Mouse (Mus musculus): ENCODE measurements at regions not wholly inside any gene's neighbourhood (a gene's known extent, or its start where the extent isn't known, plus 50 kb on each side); places are given as distances from the start of the nearest gene placed in this dataset.

DNA sequence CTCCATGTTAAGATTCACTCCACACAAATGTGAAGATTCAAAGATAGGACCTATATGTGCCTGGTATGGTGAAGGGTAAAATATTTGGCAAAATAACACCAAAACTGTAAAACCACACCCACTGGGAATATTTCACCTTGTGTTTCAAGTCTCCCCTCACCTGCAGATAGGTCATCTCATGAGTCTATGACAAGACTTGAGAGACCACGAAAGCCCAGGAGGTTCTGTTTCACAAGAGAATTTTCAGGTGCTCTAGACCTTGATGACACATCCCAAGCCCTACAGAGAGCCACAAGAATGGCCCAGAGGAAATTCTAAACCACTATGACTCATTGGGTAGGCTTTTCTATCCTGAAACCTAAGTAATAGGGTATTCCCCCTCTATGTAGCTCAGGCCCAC lies 1322.4 kb upstream of the A1bg start:
- H3K27me3 ChIP-seq (ENCODE audit: control insufficient read depth, insufficient read depth, low read length): no peaks in the 10 kb centered on the region
- no peaks in the 10 kb centered on the region for H3K36me3 ChIP-seq (ENCODE audit: control insufficient read depth, insufficient read depth, low read length)
- WGBS: 72% methylated on average over 1 of the region's 1 CpGs
- TF ChIP-seq POLR2A (IDR thresholded peaks at IDR 0.05; ENCODE audit: control insufficient read depth, extremely low read depth, insufficient read depth, low read length, poor library complexity) (no peak), CTCF (IDR thresholded peaks at IDR 0.05; ENCODE audit: borderline replicate concordance, control insufficient read depth, extremely low read depth, insufficient read depth, low read length, poor library complexity) (no peak)
- H3K4me1 ChIP-seq (replicated peaks; ENCODE audit: control insufficient read depth, insufficient read depth, low read length): no peaks in the 10 kb centered on the region
- no peak for DNase-seq
- H3K27ac ChIP-seq (ENCODE audit: control insufficient read depth, insufficient read depth, low read length): no peak overlapping the region
- H3K4me3 ChIP-seq (ENCODE audit: control insufficient read depth, insufficient read depth, low read length): no peak overlapping the region

DNA sequence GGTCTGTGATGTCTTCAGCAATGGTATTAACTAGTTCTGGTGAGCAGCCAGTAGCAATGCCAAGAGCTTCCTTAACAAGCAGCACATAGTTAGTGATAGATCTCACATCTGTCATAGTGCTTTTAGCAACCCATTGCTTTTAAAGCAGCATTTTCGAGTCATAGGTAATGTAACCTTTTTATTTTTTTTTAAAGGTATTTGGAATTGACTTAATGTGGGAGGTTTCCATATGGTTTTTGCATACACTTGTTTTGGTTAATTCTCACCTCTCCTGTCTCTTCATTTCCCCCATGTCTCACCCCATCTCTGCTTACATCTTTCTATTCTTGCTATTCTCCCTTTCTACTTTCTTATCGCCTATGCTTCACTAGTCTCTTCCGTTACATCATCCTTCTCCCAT lies 1322.0 kb upstream of the A1bg start:
- no peak for DNase-seq
- WGBS: 96% methylated on average over 3 of the region's 3 CpGs
- Histone ChIP-seq H3K4me3 (ENCODE audit: control insufficient read depth, insufficient read depth, low read length) (no peak overlapping the region), H3K4me1 (replicated peaks; ENCODE audit: control insufficient read depth, insufficient read depth, low read length) (no peaks in the 10 kb centered on the region), H3K36me3 (ENCODE audit: control insufficient read depth, insufficient read depth, low read length) (no peaks in the 10 kb centered on the region), H3K27me3 (ENCODE audit: control insufficient read depth, insufficient read depth, low read length) (no peaks in the 10 kb centered on the region), H3K27ac (ENCODE audit: control insufficient read depth, insufficient read depth, low read length) (no peak overlapping the region)
- TF ChIP-seq POLR2A (IDR thresholded peaks at IDR 0.05; ENCODE audit: control insufficient read depth, extremely low read depth, insufficient read depth, low read length, poor library complexity): no peak
- no peak for TF ChIP-seq CTCF (IDR thresholded peaks at IDR 0.05; ENCODE audit: borderline replicate concordance, control insufficient read depth, extremely low read depth, insufficient read depth, low read length, poor library complexity)

DNA sequence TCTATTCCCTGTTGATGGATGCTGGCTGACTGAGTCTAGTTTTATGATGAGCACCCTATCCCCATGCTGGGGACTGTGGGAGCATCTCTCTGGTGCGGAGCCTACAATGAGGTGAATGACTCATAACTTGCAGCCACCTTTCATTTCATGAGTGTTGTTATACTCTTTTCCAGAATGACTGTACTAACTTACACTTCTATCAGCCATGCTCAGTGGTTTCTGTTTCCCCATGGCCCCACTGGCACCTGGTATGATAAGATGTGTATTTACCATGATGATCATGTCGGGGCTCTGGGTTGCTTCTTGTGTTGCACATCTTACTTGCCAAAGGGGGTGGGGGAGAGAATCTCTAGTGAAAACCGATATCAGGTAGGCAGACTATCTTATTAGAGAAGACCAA lies 1317.2 kb upstream of the A1bg start:
- DNase-seq: no peak
- TF ChIP-seq CTCF (IDR thresholded peaks at IDR 0.05; ENCODE audit: borderline replicate concordance, control insufficient read depth, extremely low read depth, insufficient read depth, low read length, poor library complexity) (no peak), POLR2A (IDR thresholded peaks at IDR 0.05; ENCODE audit: control insufficient read depth, extremely low read depth, insufficient read depth, low read length, poor library complexity) (no peak)
- Histone ChIP-seq H3K27me3 (ENCODE audit: control insufficient read depth, insufficient read depth, low read length) (no peaks in the 10 kb centered on the region), H3K27ac (ENCODE audit: control insufficient read depth, insufficient read depth, low read length) (no peak overlapping the region), H3K4me3 (ENCODE audit: control insufficient read depth, insufficient read depth, low read length) (no peak overlapping the region), H3K4me1 (replicated peaks; ENCODE audit: control insufficient read depth, insufficient read depth, low read length) (no peaks in the 10 kb centered on the region), H3K36me3 (ENCODE audit: control insufficient read depth, insufficient read depth, low read length) (no peaks in the 10 kb centered on the region)
- WGBS: 95% methylated on average over 3 of the region's 3 CpGs

DNA sequence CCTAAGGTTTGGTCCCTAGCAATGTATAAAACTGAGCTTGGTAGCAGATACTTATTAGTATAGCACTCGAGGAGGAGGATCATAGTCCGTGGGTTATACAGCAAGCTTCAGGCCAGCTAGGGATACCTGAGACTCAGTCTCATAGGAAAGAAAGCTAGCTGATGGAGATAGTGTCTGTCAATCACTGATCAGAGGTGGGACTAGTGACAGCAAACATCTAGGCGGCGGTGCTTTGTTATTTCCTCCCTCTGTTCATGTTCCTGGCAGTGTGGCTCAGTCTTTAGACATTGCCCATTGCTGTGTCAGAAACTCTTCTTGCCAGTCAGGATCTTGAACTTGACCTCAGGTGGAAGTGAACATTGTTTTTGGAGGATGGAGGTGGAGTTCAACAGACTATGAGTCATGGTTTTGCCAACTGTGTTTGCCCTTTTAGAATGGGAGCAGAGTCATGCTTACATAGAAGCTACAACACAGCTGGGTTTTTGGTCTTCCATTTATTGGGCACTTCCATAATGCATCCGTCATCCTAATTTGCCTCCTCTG lies 1315.8 kb upstream of the A1bg start:
- H3K4me3 ChIP-seq (ENCODE audit: control insufficient read depth, insufficient read depth, low read length): no peak overlapping the region
- WGBS: 93% methylated on average over 5 of the region's 5 CpGs

DNA sequence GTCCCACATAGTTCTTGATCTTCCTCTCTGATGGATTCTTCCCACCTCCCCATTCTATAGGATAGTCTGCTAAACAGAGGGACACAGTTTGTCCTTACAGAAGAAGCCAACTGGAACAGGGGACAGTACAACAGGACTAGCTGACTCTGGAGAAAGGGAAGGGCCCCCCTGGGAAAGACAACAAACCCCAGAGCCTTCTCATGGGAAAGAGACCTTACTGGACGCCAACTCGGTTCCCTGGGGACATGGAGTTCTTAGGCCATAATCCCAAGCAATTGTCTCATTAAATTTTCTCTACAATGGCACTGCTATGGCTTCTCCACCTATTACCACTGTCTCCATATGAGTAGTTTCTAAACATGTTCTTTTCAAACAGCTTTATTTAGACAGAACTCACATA lies 1313.2 kb upstream of the A1bg start:
- H3K27ac ChIP-seq (ENCODE audit: control insufficient read depth, insufficient read depth, low read length): no peak overlapping the region
- H3K36me3 ChIP-seq (ENCODE audit: control insufficient read depth, insufficient read depth, low read length): no peaks in the 10 kb centered on the region
- TF ChIP-seq CTCF (IDR thresholded peaks at IDR 0.05; ENCODE audit: borderline replicate concordance, control insufficient read depth, extremely low read depth, insufficient read depth, low read length, poor library complexity) (no peak), POLR2A (IDR thresholded peaks at IDR 0.05; ENCODE audit: control insufficient read depth, extremely low read depth, insufficient read depth, low read length, poor library complexity) (no peak)
- WGBS: 95% methylated on average over 2 of the region's 2 CpGs
- no peaks in the 10 kb centered on the region for H3K4me1 ChIP-seq (replicated peaks; ENCODE audit: control insufficient read depth, insufficient read depth, low read length)
- no peak for DNase-seq
- H3K27me3 ChIP-seq (ENCODE audit: control insufficient read depth, insufficient read depth, low read length): no peaks in the 10 kb centered on the region
- H3K4me3 ChIP-seq (ENCODE audit: control insufficient read depth, insufficient read depth, low read length): no peak overlapping the region

More for the DNA sequence above, 1315.8 kb upstream of the A1bg start:
- no peaks in the 10 kb centered on the region for H3K36me3 ChIP-seq (ENCODE audit: control insufficient read depth, insufficient read depth, low read length)
- no peak for TF ChIP-seq CTCF (IDR thresholded peaks at IDR 0.05; ENCODE audit: borderline replicate concordance, control insufficient read depth, extremely low read depth, insufficient read depth, low read length, poor library complexity)
- no peak for TF ChIP-seq POLR2A (IDR thresholded peaks at IDR 0.05; ENCODE audit: control insufficient read depth, extremely low read depth, insufficient read depth, low read length, poor library complexity)
- H3K27ac ChIP-seq (ENCODE audit: control insufficient read depth, insufficient read depth, low read length): no peak overlapping the region
- DNase-seq: no peak
- H3K4me1 ChIP-seq (replicated peaks; ENCODE audit: control insufficient read depth, insufficient read depth, low read length): no peaks in the 10 kb centered on the region
- no peaks in the 10 kb centered on the region for H3K27me3 ChIP-seq (ENCODE audit: control insufficient read depth, insufficient read depth, low read length)

DNA sequence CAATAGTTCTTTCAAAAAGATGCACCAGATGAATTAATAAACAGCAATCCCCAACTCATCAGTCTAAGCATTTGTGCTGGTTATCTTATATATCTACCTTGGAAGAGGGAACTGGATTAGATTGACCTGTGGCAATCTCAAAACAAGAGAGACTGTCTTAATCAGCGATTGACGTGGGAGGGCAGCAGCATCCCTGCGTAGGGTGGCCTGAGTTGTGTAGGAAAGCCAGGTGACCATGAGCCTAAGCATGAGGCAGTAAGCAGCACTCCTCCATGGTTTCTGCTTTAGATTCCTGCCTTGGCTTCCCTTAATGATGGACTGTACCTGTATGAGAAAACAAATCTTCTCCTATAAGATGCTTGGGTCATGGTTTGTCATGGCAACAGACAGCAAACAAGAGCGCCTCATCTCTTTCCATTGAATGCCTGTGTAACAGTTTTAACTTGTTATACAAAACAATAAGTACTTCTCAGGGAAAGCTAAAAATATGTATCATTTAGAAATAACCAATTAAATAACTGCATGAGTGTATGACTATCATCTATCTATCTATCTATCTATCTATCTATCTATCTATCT lies 1311.5 kb upstream of the A1bg start:
- Histone ChIP-seq H3K4me1 (replicated peaks; ENCODE audit: control insufficient read depth, insufficient read depth, low read length) (no peaks in the 10 kb centered on the region), H3K4me3 (ENCODE audit: control insufficient read depth, insufficient read depth, low read length) (no peak overlapping the region), H3K27me3 (ENCODE audit: control insufficient read depth, insufficient read depth, low read length) (no peaks in the 10 kb centered on the region), H3K27ac (ENCODE audit: control insufficient read depth, insufficient read depth, low read length) (no peak overlapping the region), H3K36me3 (ENCODE audit: control insufficient read depth, insufficient read depth, low read length) (no peaks in the 10 kb centered on the region)
- no peak for TF ChIP-seq CTCF (IDR thresholded peaks at IDR 0.05; ENCODE audit: borderline replicate concordance, control insufficient read depth, extremely low read depth, insufficient read depth, low read length, poor library complexity)
- TF ChIP-seq POLR2A (IDR thresholded peaks at IDR 0.05; ENCODE audit: control insufficient read depth, extremely low read depth, insufficient read depth, low read length, poor library complexity): no peak
- DNase-seq: no peak
- WGBS: 98% methylated on average over 4 of the region's 4 CpGs

DNA sequence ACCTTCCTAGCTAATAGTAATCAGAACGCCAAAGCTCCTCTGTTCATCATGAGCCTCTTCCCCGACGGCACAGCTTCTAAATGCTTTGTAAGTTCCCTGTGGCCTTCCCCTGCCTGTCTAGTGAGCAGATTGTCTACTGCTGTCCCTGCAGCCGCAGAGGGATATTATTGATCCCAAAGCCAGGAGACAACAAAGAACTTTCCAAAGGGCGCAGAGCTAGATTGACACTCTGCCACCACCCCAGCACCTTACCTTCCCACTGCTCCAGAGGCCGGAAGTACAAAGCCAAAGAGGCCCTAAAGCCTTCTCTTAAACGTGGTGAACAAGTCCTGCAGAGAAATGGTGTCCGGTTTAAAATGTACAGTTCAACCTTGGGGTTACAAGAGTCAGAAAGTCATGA lies 1310.3 kb upstream of the A1bg start:
- Histone ChIP-seq H3K36me3 (ENCODE audit: control insufficient read depth, insufficient read depth, low read length) (no peaks in the 10 kb centered on the region), H3K4me3 (ENCODE audit: control insufficient read depth, insufficient read depth, low read length) (no peak overlapping the region), H3K27ac (ENCODE audit: control insufficient read depth, insufficient read depth, low read length) (no peak overlapping the region), H3K27me3 (ENCODE audit: control insufficient read depth, insufficient read depth, low read length) (no peaks in the 10 kb centered on the region), H3K4me1 (replicated peaks; ENCODE audit: control insufficient read depth, insufficient read depth, low read length) (no peaks in the 10 kb centered on the region)
- 91% methylated on average over 8 of the region's 8 CpGs for WGBS
- DNase-seq: no peak
- TF ChIP-seq POLR2A (IDR thresholded peaks at IDR 0.05; ENCODE audit: control insufficient read depth, extremely low read depth, insufficient read depth, low read length, poor library complexity) (no peak), CTCF (IDR thresholded peaks at IDR 0.05; ENCODE audit: borderline replicate concordance, control insufficient read depth, extremely low read depth, insufficient read depth, low read length, poor library complexity) (no peak)
